Mouse (Mus musculus): ENCODE results near the gene Kcnk5. TPM values are rescaled to one million over a fixed set of nuclear protein-coding genes. Genes with fewer than 3 reads are reported as not detected.

Kcnk5 gene
- polyA plus RNA-seq, 1 experiment from 2014 or later, result 8.7 TPM

DNA sequence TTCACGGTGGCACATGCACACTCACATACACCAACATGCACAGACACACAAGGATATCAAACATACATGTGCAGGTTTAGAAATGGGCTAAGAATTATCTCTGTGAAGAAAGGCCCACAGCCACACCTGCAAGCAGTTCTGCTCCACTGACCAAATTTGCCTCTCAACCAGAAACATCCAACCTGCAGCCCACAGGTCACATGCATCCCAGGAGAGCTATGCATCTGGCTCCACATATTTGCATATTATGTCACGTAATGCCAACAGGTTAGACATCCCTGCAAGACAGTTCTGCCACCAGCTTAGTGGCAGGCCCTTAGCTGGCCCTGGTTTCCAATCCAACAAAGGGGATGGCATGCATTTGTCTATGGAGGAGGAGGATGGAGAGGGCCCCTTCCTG lies 13.6 kb downstream of the Kcnk5 start:
- no peak overlapping the region for H3K27ac ChIP-seq (ENCODE audit: low read length)
- no peak for ATAC-seq (ENCODE audit: insufficient read depth, low FRiP score)
- H3K4me3 ChIP-seq (replicated peaks; ENCODE audit: low read length), result no peak overlapping the region
- H3K4me1 ChIP-seq (ENCODE audit: control insufficient read depth, insufficient read depth, low read length), result peaks cover 25% of the 10 kb centered on the region
- H3K9ac ChIP-seq (ENCODE audit: low read length), result no peak overlapping the region
- no peaks in the 10 kb centered on the region for H3K27me3 ChIP-seq (ENCODE audit: control insufficient read depth, insufficient read depth, low read length)
- no peak overlapping the region for H3K4me2 ChIP-seq (ENCODE audit: low read depth, low read length)
- H3K9me3 ChIP-seq (replicated peaks; ENCODE audit: control insufficient read depth, low read length), result no peaks in the 10 kb centered on the region
- no peaks in the 10 kb centered on the region for H3K36me3 ChIP-seq (ENCODE audit: control insufficient read depth, insufficient read depth, low read length)
- 88% methylated on average over 2 of the region's 2 CpGs for WGBS

DNA sequence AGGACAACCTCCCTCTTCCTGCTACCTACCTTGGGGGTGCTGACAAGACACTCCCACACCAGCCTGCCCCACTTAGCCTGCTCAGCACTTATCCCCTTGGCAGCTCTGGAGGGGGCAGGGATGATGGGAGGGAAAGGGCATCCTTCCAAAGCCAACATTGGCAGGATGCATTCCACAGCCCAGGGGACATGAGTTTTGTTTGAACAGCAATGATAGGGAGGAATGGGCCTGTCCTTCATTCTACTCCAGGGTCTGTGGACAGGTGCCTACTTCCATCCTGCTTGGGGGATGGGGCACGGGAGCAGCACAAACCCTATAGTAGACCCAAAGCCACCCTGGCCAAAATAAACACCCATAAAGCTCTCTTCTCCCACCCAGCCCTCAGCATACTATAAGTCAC lies 16.2 kb downstream of the Kcnk5 start:
- Histone ChIP-seq H3K27ac (ENCODE audit: low read length) (no peak overlapping the region), H3K4me1 (ENCODE audit: control insufficient read depth, insufficient read depth, low read length) (peaks cover 25% of the 10 kb centered on the region), H3K36me3 (ENCODE audit: control insufficient read depth, insufficient read depth, low read length) (no peaks in the 10 kb centered on the region), H3K9me3 (replicated peaks; ENCODE audit: control insufficient read depth, low read length) (no peaks in the 10 kb centered on the region), H3K27me3 (ENCODE audit: control insufficient read depth, insufficient read depth, low read length) (no peaks in the 10 kb centered on the region), H3K4me2 (ENCODE audit: low read depth, low read length) (no peak overlapping the region), H3K4me3 (replicated peaks; ENCODE audit: low read length) (no peak overlapping the region), H3K9ac (ENCODE audit: low read length) (no peak overlapping the region)
- ATAC-seq (ENCODE audit: insufficient read depth, low FRiP score), result peak; percentile 26; the same call in 1 of the 2 replicates
- WGBS, result 35% methylated on average over 1 of the region's 1 CpGs

DNA sequence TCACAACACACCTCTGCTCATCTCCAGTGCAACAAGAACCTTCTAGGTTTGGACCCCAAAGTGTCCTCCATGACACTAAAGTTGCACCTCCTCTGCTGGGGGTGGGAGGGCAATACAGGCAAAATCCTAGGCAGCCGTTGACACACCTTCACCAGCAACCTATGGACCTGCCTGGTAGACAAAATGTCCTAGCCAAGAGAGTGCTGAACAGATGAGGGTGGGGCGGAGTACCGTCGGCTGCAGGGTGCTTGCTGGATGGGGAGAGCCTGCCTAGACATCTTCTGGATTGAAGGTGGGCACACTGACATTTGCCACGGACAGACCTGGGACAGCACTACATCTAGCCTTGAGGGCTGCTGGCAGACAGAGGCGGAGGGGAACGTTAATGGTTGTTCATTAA lies 17.2 kb downstream of the Kcnk5 start:
- Histone ChIP-seq H3K27ac (ENCODE audit: low read length) (no peak overlapping the region), H3K4me3 (replicated peaks; ENCODE audit: low read length) (no peak overlapping the region), H3K9ac (ENCODE audit: low read length) (no peak overlapping the region), H3K36me3 (ENCODE audit: control insufficient read depth, insufficient read depth, low read length) (no peaks in the 10 kb centered on the region), H3K4me2 (ENCODE audit: low read depth, low read length) (no peak overlapping the region), H3K4me1 (ENCODE audit: control insufficient read depth, insufficient read depth, low read length) (peaks cover 30% of the 10 kb centered on the region), H3K9me3 (replicated peaks; ENCODE audit: control insufficient read depth, low read length) (no peaks in the 10 kb centered on the region), H3K27me3 (ENCODE audit: control insufficient read depth, insufficient read depth, low read length) (no peaks in the 10 kb centered on the region)
- no peak for ATAC-seq (ENCODE audit: insufficient read depth, low FRiP score)
- WGBS, result 60% methylated on average over 7 of the region's 7 CpGs

- WGBS, result 39% methylated on average over 6 of the region's 6 CpGs
- H3K4me1 ChIP-seq (ENCODE audit: control insufficient read depth, insufficient read depth, low read length), result peaks cover 36% of the 10 kb centered on the region
- no peak overlapping the region for H3K27ac ChIP-seq (ENCODE audit: low read length)
- no peaks in the 10 kb centered on the region for H3K9me3 ChIP-seq (replicated peaks; ENCODE audit: control insufficient read depth, low read length)
- no peak overlapping the region for H3K4me2 ChIP-seq (ENCODE audit: low read depth, low read length)
- no peak overlapping the region for H3K9ac ChIP-seq (ENCODE audit: low read length)
- ATAC-seq (ENCODE audit: insufficient read depth, low FRiP score), result no peak
- H3K27me3 ChIP-seq (ENCODE audit: control insufficient read depth, insufficient read depth, low read length), result no peaks in the 10 kb centered on the region
- H3K4me3 ChIP-seq (replicated peaks; ENCODE audit: low read length), result no peak overlapping the region
- H3K36me3 ChIP-seq (ENCODE audit: control insufficient read depth, insufficient read depth, low read length), result no peaks in the 10 kb centered on the region
These were observed 18.9 kb downstream of the Kcnk5 start for GRCm38 (mm10) chr14:20162686-20163085.

DNA sequence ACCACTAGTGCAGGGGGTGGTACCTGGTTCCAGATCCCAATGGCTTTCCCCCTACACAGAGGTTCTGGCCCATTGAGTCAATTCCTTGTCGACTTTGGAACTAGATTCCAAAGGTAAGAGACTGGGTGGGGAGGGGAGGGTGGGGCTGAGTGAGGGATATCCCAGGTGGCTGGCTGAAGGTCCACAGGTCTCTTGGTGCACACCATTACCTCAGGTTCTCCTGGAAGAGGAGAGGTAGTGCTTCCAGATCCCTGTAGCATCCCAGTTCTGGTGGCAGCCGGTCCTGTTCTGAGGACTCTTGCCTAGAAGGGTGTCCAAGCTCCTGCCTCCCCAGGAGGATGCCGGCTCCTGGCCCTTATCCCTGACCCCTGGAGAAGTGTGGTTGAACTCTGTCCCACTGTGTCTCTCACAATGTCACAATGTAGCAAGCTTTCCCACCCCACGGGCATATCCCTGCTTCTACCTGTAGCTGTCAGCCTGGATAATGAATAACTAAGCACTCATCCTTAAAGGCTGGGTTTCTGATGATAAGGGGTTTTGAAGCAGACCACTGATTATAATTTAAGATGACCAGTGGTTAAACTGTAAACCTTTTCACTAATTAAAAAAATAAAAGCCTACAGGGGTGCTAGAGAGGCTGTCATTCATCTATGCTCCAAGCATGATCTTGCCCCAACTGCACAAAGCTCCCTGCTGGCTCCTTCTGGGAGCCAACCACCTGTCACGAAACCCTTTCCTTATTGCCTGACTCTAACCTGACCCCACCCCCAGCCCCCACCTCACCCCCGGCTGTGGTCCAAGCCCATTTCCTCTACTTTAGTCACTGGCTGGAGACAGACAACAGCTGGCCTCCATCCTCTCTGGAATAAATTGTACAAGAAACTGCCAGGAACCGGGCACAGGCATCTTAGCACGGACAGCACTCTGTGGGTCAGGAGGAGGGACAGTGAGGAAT lies 22.6 kb downstream of the Kcnk5 start:
- Histone ChIP-seq H3K9me3 (replicated peaks; ENCODE audit: control insufficient read depth, low read length) (no peaks in the 10 kb centered on the region), H3K4me3 (replicated peaks; ENCODE audit: low read length) (no peak overlapping the region), H3K27ac (ENCODE audit: low read length) (no peak overlapping the region), H3K4me2 (ENCODE audit: low read depth, low read length) (no peak overlapping the region), H3K4me1 (ENCODE audit: control insufficient read depth, insufficient read depth, low read length) (peaks cover 16% of the 10 kb centered on the region), H3K36me3 (ENCODE audit: control insufficient read depth, insufficient read depth, low read length) (no peaks in the 10 kb centered on the region), H3K27me3 (ENCODE audit: control insufficient read depth, insufficient read depth, low read length) (no peaks in the 10 kb centered on the region), H3K9ac (ENCODE audit: low read length) (no peak overlapping the region)
- 34% methylated on average over 8 of the region's 8 CpGs for WGBS
- ATAC-seq (ENCODE audit: insufficient read depth, low FRiP score), result no peak

DNA sequence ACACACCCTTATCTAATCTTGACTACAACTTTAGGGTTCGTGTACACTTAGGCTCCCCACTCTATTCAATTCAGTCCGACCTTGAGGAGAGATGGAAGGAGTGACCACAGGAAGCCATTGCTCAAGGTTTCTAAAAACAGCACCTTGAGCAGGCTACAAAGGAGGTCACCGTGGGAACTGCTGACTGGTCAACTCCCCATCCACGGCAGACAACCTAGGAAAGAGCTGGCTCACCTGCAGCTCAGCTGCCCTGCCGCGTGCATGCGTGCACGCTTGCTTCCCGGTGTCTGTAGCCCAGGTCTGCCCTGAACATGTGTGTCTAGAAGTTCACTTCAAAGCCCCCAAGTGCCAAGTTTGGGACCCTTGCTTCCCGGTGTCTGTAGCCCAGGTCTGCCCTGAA lies 24.0 kb downstream of the Kcnk5 start:
- no peak overlapping the region for H3K27ac ChIP-seq (ENCODE audit: low read length)
- no peak overlapping the region for H3K9ac ChIP-seq (ENCODE audit: low read length)
- no peaks in the 10 kb centered on the region for H3K27me3 ChIP-seq (ENCODE audit: control insufficient read depth, insufficient read depth, low read length)
- WGBS, result 70% methylated on average over 10 of the region's 10 CpGs
- no peak overlapping the region for H3K4me2 ChIP-seq (ENCODE audit: low read depth, low read length)
- no peaks in the 10 kb centered on the region for H3K9me3 ChIP-seq (replicated peaks; ENCODE audit: control insufficient read depth, low read length)
- H3K36me3 ChIP-seq (ENCODE audit: control insufficient read depth, insufficient read depth, low read length), result no peaks in the 10 kb centered on the region
- H3K4me1 ChIP-seq (ENCODE audit: control insufficient read depth, insufficient read depth, low read length), result peaks cover 12% of the 10 kb centered on the region
- no peak for ATAC-seq (ENCODE audit: insufficient read depth, low FRiP score)
- H3K4me3 ChIP-seq (replicated peaks; ENCODE audit: low read length), result no peak overlapping the region

- Histone ChIP-seq H3K9ac (ENCODE audit: low read length) (no peak overlapping the region), H3K4me1 (ENCODE audit: control insufficient read depth, insufficient read depth, low read length) (peaks cover 12% of the 10 kb centered on the region), H3K4me2 (ENCODE audit: low read depth, low read length) (no peak overlapping the region), H3K27ac (ENCODE audit: low read length) (no peak overlapping the region), H3K9me3 (replicated peaks; ENCODE audit: control insufficient read depth, low read length) (no peaks in the 10 kb centered on the region), H3K4me3 (replicated peaks; ENCODE audit: low read length) (no peak overlapping the region), H3K36me3 (ENCODE audit: control insufficient read depth, insufficient read depth, low read length) (no peaks in the 10 kb centered on the region), H3K27me3 (ENCODE audit: control insufficient read depth, insufficient read depth, low read length) (no peaks in the 10 kb centered on the region)
- 62% methylated on average over 10 of the region's 10 CpGs for WGBS
- no peak for ATAC-seq (ENCODE audit: insufficient read depth, low FRiP score)
These were observed 25.9 kb downstream of the Kcnk5 start for GRCm38 (mm10) chr14:20155718-20156117.

DNA sequence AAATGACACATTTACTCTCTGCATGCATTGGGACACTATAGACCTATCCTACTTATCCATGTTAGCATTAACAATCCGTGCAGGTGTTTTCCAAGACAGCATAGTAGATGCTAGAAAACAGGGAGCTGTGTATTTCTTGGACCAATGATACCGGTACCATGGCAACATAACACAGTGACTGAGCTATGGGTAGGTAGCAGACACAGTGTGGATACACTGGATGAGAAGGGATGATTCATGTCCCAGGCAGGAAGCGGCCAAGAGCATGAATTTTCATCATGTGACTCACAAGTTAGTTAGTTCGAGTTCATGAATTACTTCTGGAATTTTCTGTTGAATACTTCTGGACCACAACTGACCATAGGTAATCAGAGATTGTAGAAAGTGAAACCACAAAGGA lies 26.7 kb downstream of the Kcnk5 start:
- Histone ChIP-seq H3K27me3 (ENCODE audit: control insufficient read depth, insufficient read depth, low read length) (no peaks in the 10 kb centered on the region), H3K9me3 (replicated peaks; ENCODE audit: control insufficient read depth, low read length) (no peaks in the 10 kb centered on the region), H3K4me3 (replicated peaks; ENCODE audit: low read length) (no peak overlapping the region), H3K36me3 (ENCODE audit: control insufficient read depth, insufficient read depth, low read length) (no peaks in the 10 kb centered on the region), H3K9ac (ENCODE audit: low read length) (no peak overlapping the region), H3K4me1 (ENCODE audit: control insufficient read depth, insufficient read depth, low read length) (peaks cover 11% of the 10 kb centered on the region), H3K27ac (ENCODE audit: low read length) (no peak overlapping the region), H3K4me2 (ENCODE audit: low read depth, low read length) (no peak overlapping the region)
- WGBS, result 71% methylated on average over 4 of the region's 4 CpGs
- no peak for ATAC-seq (ENCODE audit: insufficient read depth, low FRiP score)

GRCm38 (mm10) chr14:20154245-20154644 lies 27.4 kb downstream of the Kcnk5 start:
- WGBS, result 24% methylated on average over 7 of the region's 7 CpGs
- Histone ChIP-seq H3K27me3 (ENCODE audit: control insufficient read depth, insufficient read depth, low read length) (no peaks in the 10 kb centered on the region), H3K4me1 (ENCODE audit: control insufficient read depth, insufficient read depth, low read length) (peaks cover 4% of the 10 kb centered on the region), H3K27ac (ENCODE audit: low read length) (no peak overlapping the region), H3K4me2 (ENCODE audit: low read depth, low read length) (no peak overlapping the region), H3K9me3 (replicated peaks; ENCODE audit: control insufficient read depth, low read length) (no peaks in the 10 kb centered on the region), H3K36me3 (ENCODE audit: control insufficient read depth, insufficient read depth, low read length) (no peaks in the 10 kb centered on the region), H3K4me3 (replicated peaks; ENCODE audit: low read length) (no peak overlapping the region), H3K9ac (ENCODE audit: low read length) (no peak overlapping the region)
- no peak for ATAC-seq (ENCODE audit: insufficient read depth, low FRiP score)

Measured in stomach, embryonic 16.5 days (tissue).